Mouse (Mus musculus) CD4-positive, CD25-positive, alpha-beta regulatory T cell (primary cell): ENCODE data around the gene Gdf5. TPM values are rescaled to one million over a fixed set of nuclear protein-coding genes. Genes with fewer than 3 reads are reported as not detected.

Experiments
- polyA plus RNA-seq: library from polyadenylated mRNA; unstranded; fragments of 100-300 nt; shearing (Covaris generic); gene quantifications from one replicate; pipeline ENCODE4 v1.2.1, GENCODE M21; 2017

Gene Gdf5
- not detected for polyA plus RNA-seq

DNA sequence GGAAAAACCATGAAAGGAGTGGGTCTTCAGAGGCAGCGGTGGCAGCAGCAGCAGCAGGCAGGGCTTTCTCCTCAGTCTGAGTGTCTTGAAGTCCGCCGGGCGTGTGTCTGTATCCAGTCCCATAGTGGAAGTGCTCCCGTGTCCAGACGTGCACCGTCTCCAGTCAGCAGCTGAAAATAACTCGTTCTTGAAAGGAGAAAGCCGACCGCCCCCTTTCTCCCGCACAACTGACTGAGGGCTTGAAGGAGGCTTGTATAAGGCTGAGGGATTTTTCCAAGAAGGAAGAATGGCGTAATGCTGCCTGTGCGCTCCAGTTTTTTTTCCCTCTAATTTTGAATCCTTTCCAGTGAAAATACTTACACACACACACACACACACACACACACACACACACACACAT is at the start of gene Gdf5:
Gene Gdf5, minus strand, starts transcription at position 244 of the 400 bp plus-strand sequence.

DNA sequence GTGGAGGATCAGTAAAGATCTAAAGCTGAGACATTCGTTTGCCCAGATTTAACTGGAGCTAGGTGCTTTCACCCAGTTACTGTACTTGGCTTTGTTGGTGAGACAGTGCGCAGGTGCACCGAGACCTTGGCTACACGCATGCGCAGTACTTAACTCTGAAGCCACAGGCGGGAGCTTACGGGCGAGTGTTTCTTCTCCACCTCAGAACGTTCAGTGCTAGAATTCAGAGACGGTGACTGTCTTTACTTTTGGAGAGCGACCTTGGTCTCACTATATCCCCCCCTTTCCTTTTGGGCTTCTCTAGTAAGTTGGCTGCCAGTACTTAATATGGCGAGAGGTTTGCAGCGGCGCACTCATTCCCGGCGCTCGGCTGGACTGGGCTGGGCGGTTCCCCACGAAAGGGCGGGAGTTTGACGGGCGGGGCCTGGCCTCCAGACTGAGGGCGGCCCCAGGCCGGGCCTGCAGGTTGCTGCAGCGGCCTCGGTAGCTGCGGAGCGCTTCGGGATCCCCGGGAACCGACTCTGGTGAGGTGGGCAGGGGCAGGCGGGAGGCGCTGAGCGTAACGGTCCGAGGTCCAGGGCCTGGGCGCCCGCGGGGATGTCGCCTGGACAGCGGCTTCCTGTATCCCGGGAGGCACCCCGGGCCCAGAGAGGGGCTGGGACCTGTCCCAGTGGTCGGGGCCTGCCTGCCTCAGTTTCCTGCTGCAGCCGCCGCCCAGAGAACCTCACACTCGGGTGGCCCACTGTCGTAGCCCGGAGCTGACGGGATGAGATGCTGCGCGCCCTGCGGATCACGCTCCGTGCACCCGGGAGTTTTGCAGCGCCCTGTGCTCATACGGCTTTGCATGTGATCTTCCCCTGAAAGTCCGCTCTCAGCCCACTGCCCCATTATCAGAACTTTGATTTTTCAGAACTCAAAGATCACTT is 11.2 kb upstream of the Gdf5 start, which contains the start of gene Cep250:
Gene Cep250, plus strand, starts transcription at position 325 of the 926 bp plus-strand sequence.

DNA sequence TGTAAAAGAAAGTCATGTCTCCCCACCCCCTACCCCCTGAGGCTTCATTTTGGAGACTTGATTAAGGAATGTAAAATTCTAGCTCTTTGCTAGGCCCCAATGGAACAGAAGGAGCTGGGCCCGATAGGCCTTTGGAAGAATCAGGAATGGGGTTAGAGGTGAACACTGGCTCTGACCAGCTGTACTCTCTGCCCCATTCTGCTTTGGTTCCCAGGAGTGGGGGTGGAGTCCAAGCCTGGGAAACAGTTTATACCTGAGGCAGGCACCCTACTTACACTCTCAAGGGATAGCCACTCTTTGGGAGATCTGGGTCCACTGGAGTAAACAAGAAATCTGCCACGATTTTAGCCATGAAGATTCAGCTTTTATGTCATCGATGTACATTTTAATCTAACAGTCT is 4.5 kb downstream of the Gdf5 start, which contains the start of gene Gm15557:
Gene Gm15557, plus strand, starts transcription at position 48 of the 400 bp plus-strand sequence.

DNA sequence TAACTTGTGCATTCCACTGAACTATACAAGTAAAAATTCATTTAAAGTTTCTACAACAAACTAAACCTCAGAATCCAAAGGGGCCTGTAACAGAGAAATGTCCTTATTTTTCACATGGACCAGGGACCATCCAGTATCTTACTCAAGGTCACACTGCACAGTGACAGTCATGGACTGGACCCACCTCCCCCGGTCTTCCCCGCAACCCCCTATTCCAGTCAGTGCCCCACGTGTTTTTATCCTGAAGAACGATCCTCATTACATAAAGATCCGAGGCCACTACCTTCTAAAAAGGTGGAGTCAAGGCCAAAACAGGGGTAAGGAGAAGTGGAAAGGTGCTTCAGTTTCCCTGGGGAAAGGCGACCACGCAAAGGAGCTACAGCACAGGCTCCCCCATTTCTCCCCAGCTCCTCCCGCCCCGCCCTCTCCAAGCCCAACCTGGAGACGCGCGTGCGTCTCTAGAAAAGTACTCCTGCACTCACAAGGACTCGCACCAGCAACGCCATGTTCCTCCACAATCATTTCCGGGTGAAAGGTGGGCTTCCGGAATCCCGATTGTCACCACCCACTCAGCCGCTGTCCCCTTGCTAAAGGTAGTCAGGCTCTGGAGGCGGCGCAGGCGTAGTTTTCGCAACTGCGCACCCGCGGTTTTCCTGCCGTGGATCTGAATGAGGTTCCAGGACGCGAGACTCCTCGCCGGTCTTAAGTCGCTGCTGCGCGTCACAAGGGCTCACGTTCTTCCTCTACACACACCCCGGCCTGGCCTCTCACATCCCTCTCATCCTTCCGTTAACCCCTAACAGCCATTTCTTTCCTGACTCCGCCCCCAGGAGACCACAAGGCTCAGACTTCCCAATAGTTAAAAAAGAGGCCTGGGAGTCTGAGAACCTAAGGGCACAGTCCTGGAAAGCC is 15.4 kb downstream of the Gdf5 start, which contains the start of gene Uqcc1:
Gene Uqcc1, minus strand, starts transcription at position 780 of the 912 bp plus-strand sequence.

Other genes starting within 250 kb of the Gdf5 start
- 82.9 TPM for gene Edem2, start 215.9 kb downstream of the Gdf5 start, polyA plus RNA-seq
- gene Gm17581, start 209.5 kb downstream of the Gdf5 start, polyA plus RNA-seq: not detected
- not detected for gene Procr, start 194.2 kb downstream of the Gdf5 start, polyA plus RNA-seq
- not detected for gene Mmp24, start 170.0 kb downstream of the Gdf5 start, polyA plus RNA-seq
- gene BC029722, start 125.9 kb downstream of the Gdf5 start, polyA plus RNA-seq: 50.2 TPM
- 210 TPM for gene Eif6, start 118.4 kb downstream of the Gdf5 start, polyA plus RNA-seq
- not detected for gene Fam83c, start 110.5 kb downstream of the Gdf5 start, polyA plus RNA-seq
- 40.2 TPM for gene Uqcc1, start 15.1 kb downstream of the Gdf5 start, polyA plus RNA-seq
- not detected for gene Gm15557, start 4.6 kb downstream of the Gdf5 start, polyA plus RNA-seq
- 31.9 TPM for gene Cep250, start 11.1 kb upstream of the Gdf5 start, polyA plus RNA-seq
- gene 6430550D23Rik, start 62.6 kb upstream of the Gdf5 start, polyA plus RNA-seq: 1.2 TPM
- gene Ergic3, start 62.7 kb upstream of the Gdf5 start, polyA plus RNA-seq: 138 TPM
- not detected for gene Fer1l4, start 107.6 kb upstream of the Gdf5 start, polyA plus RNA-seq
- 0.89 TPM for gene Spag4, start 119.8 kb upstream of the Gdf5 start, polyA plus RNA-seq
- gene Cpne1, start 166.6 kb upstream of the Gdf5 start, polyA plus RNA-seq: 97.6 TPM
- gene Rbm12, start 166.6 kb upstream of the Gdf5 start, polyA plus RNA-seq: 33.3 TPM
- gene Gm28036, start 181.7 kb upstream of the Gdf5 start, polyA plus RNA-seq: 17.4 TPM
- 164 TPM for gene Romo1, start 198.7 kb upstream of the Gdf5 start, polyA plus RNA-seq
- gene Nfs1, start 198.8 kb upstream of the Gdf5 start, polyA plus RNA-seq: 54.8 TPM
- gene Rbm39, start 234.9 kb upstream of the Gdf5 start, polyA plus RNA-seq: 1,046 TPM